Mouse (Mus musculus) yolk sac, embryonic 10.5 days (tissue): ENCODE measurements around the gene Krt20.

ENCODE experiments used
- DNase-seq: peaks from one replicate; pipeline ENCODE4 v3.0.0-alpha.2; 2017; ENCODE audit warnings: low spot score

Gene Krt20

GRCm38 (mm10) chr11:99437972-99438371 lies at the start of gene Krt20:
Krt20 (minus strand) TSS chr11:99438150.
- peak; percentile 64 for DNase-seq

- no peak for DNase-seq
Observed at GRCm38 (mm10) chr11:99474981-99475380, 37.0 kb upstream of the Krt20 start.

GRCm38 (mm10) chr11:99473433-99473832 lies 35.5 kb upstream of the Krt20 start:
- no peak for DNase-seq

GRCm38 (mm10) chr11:99472405-99472804 lies 34.5 kb upstream of the Krt20 start:
- no peak for DNase-seq

- DNase-seq: no peak
Observed at GRCm38 (mm10) chr11:99471946-99472345, 34.0 kb upstream of the Krt20 start.

GRCm38 (mm10) chr11:99469228-99469627 lies 31.3 kb upstream of the Krt20 start:
- no peak for DNase-seq

- no peak for DNase-seq
Observed at GRCm38 (mm10) chr11:99468566-99468965, 30.6 kb upstream of the Krt20 start.

GRCm38 (mm10) chr11:99466316-99466715 lies 28.4 kb upstream of the Krt20 start:
- DNase-seq: no peak

- DNase-seq: peak; percentile 65
Observed at GRCm38 (mm10) chr11:99464836-99465235, 26.9 kb upstream of the Krt20 start.

- DNase-seq: peak; percentile 61
Observed at GRCm38 (mm10) chr11:99463155-99463554, 25.2 kb upstream of the Krt20 start.

- DNase-seq: peak; percentile 76
Observed at GRCm38 (mm10) chr11:99461736-99462135, 23.8 kb upstream of the Krt20 start.

GRCm38 (mm10) chr11:99458887-99459286 lies 20.9 kb upstream of the Krt20 start:
- DNase-seq: no peak

GRCm38 (mm10) chr11:99454759-99455158 lies 16.8 kb upstream of the Krt20 start:
- DNase-seq: no peak

GRCm38 (mm10) chr11:99454044-99454443 lies 16.1 kb upstream of the Krt20 start:
- peak; percentile 42 for DNase-seq

- DNase-seq: no peak
Observed at GRCm38 (mm10) chr11:99448769-99449168, 10.8 kb upstream of the Krt20 start.

GRCm38 (mm10) chr11:99441220-99441619 lies 3.3 kb upstream of the Krt20 start:
- DNase-seq: peak; percentile 36

GRCm38 (mm10) chr11:99439465-99439864 lies 1.5 kb upstream of the Krt20 start:
- peak; percentile 34 for DNase-seq

GRCm38 (mm10) chr11:99436625-99437024 lies 1.3 kb downstream of the Krt20 start:
- no peak for DNase-seq

GRCm38 (mm10) chr11:99430670-99431069 lies 7.3 kb downstream of the Krt20 start:
- peak; percentile 5 for DNase-seq

- DNase-seq: no peak
Observed at GRCm38 (mm10) chr11:99422159-99422558, 15.8 kb downstream of the Krt20 start, which contains the start of gene Krt12. Krt12 (minus strand) TSS chr11:99422259.

- no peak for DNase-seq
Observed at GRCm38 (mm10) chr11:99420586-99420985, 17.4 kb downstream of the Krt20 start.

- DNase-seq: no peak
Observed at GRCm38 (mm10) chr11:99417819-99418218, 20.1 kb downstream of the Krt20 start.

GRCm38 (mm10) chr11:99416902-99417301 lies 21.0 kb downstream of the Krt20 start:
- DNase-seq: no peak

- no peak for DNase-seq
Observed at GRCm38 (mm10) chr11:99414463-99415147, 23.3 kb downstream of the Krt20 start.
